Mouse (Mus musculus) neutrophil, adult 83 days (primary cell): ENCODE results near the gene Vmn1r76. TPM values are rescaled to one million over a fixed set of nuclear protein-coding genes. Genes with fewer than 3 reads are reported as not detected.

Experiments used
- total RNA-seq, 2 experiments: library from RNA; stranded (reverse); gene quantifications; one replicate each; pipeline ENCODE4 v1.2.4; 2023

The Vmn1r76 gene
- total RNA-seq = not detected

GRCm38 (mm10) chr7:11938113-11938512, at the start of gene Vmn1r76:
TSS of gene Vmn1r76 (minus strand) at chr7:11938213.

GRCm38 (mm10) chr7:11874330-11874729, 63.7 kb downstream of the Vmn1r76 start, which contains the start of gene Vmn1r75:
TSS of gene Vmn1r75 (plus strand) at chr7:11874630.

Other genes with a start within 250 kb of the Vmn1r76 start
- gene Vmn1r73, start 207.9 kb downstream of the Vmn1r76 start, total RNA-seq = not detected
- not detected for gene Vmn1r74, start 104.2 kb downstream of the Vmn1r76 start, total RNA-seq
- gene Vmn1r75, start 63.6 kb downstream of the Vmn1r76 start, total RNA-seq = not detected
- not detected for gene Vmn1r77, start 98.5 kb upstream of the Vmn1r76 start, total RNA-seq
- not detected for gene Vmn1r78, start 212.0 kb upstream of the Vmn1r76 start, total RNA-seq
- gene Vmn1r79, start 233.1 kb upstream of the Vmn1r76 start, total RNA-seq = not detected